Mouse (Mus musculus) yolk sac, embryonic 10.5 days (tissue): ENCODE results near the gene Aldh2.
A peak's percentile ranks its signal among the peaks of the same experiment; 100 is the strongest.

ENCODE experiments used
- DNase-seq: peaks from one replicate; pipeline ENCODE4 v3.0.0-alpha.2; 2017; ENCODE audit warnings: low spot score

Aldh2 gene

GRCm38 (mm10) chr5:121595758-121596157 lies 2.1 kb upstream of the Aldh2 start:
- no peak for DNase-seq

- no peak for DNase-seq
These were observed 1.2 kb upstream of the Aldh2 start for GRCm38 (mm10) chr5:121594714-121595313.

GRCm38 (mm10) chr5:121592816-121593407 lies 712 bp downstream of the Aldh2 start:
- peak; percentile 44 for DNase-seq

- no peak for DNase-seq
These were observed 1.4 kb downstream of the Aldh2 start for GRCm38 (mm10) chr5:121592064-121592815.

- DNase-seq = no peak
These were observed 2.1 kb downstream of the Aldh2 start for GRCm38 (mm10) chr5:121591417-121592063.

- no peak for DNase-seq
These were observed 3.7 kb downstream of the Aldh2 start for GRCm38 (mm10) chr5:121589928-121590327.

- no peak for DNase-seq
These were observed 7.1 kb downstream of the Aldh2 start for GRCm38 (mm10) chr5:121586400-121587039.

- DNase-seq = no peak
These were observed 7.9 kb downstream of the Aldh2 start for GRCm38 (mm10) chr5:121585699-121586098.

DNA sequence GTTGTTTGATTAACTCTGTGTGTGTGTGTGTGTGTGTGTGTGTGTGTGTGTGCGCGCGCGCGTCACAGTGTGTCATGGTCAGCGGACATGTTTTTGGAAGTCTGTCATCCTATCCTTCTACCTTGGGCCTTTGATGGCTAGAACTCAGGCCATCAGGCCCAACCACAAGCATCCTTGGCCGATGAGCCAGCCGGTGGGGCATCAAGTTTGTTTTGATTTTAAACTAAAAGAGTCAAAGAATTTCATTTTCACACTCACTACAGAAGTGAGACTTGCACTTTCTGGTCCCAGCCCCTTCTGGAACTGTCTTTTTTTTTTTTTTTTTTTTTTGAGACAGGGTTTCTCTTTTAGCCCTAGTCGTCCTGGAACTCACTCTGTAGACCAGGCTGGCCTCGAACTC lies 8.6 kb downstream of the Aldh2 start:
- DNase-seq = no peak

GRCm38 (mm10) chr5:121583765-121584501 lies 9.7 kb downstream of the Aldh2 start:
- DNase-seq = peak; percentile 88

GRCm38 (mm10) chr5:121581945-121582344 lies 11.7 kb downstream of the Aldh2 start:
- DNase-seq = no peak

GRCm38 (mm10) chr5:121576927-121577488 lies 16.6 kb downstream of the Aldh2 start:
- no peak for DNase-seq

DNA sequence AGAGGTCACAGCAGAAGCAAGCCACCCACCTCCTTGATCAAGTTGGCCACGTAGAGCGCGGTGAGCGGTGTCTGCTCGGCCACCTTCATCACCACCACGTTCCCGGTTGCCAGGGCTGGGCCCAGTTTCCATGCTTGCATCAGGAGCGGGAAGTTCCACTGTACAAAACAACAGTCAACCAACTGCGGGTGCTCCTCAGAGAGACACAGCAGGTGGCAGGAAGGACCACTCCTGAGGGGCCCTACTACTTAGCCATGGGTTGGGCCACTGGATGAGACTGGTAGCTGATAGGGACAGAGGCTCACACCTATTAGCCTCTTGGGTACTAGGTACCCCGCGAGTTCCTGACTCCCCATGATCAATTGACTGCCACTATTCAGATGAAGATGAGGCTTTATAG lies 17.8 kb downstream of the Aldh2 start:
- DNase-seq = no peak

GRCm38 (mm10) chr5:121574145-121574544 lies 19.5 kb downstream of the Aldh2 start:
- no peak for DNase-seq

DNA sequence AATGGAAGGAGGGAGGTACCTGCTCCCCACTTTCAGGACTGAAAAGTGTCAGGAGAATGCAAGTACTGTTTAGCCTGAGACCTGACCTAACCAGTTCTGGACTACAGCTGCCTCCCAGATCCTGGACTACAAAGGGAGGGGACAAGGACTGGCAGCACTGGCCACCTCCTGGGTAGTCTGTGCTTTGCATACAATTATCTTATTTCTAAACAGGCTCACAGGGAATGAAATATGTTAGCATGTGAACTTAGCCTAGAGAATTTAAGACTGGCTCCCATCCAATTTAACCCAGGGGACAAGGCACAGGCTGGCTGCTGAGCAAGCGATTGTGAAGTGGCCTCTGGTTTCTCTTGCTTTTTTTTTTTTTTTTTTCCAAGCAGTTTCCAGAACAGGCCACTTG lies 22.8 kb downstream of the Aldh2 start:
- no peak for DNase-seq

- DNase-seq = no peak
These were observed 23.7 kb downstream of the Aldh2 start for GRCm38 (mm10) chr5:121569881-121570420.

DNA sequence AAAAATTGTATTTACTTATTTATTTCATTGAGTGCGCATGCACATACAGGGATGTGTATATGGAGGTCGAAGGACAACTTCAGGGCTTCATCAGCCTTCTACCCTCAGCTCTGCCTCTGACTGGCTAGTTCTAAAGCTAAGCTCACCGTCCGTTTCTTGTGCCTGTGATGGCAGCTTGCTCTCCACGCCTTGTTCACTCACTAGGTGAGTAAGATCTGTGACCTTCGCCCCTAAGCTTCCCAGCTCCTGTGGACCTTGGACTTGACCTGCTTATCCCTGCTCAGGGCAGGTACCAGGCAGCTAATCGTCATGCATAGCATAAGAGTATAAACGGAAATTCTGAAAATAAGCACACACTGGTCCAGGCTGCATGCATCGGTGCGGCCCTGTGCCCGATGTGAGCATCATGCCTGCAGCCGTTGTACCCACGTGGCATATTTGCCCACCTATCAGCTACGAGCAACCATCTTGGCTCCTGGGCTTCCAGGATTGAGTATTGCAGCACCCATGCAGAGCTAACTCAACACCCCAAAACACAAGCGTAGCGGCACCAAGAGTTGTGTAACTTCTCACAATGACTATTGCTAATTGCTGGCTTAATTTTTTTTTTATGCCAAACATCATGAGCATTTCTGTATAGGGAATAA lies 27.5 kb downstream of the Aldh2 start:
- DNase-seq = peak; percentile 75

- DNase-seq = peak; percentile 83
These were observed 29.1 kb downstream of the Aldh2 start for GRCm38 (mm10) chr5:121564468-121564895.

- DNase-seq = no peak
These were observed 31.2 kb downstream of the Aldh2 start for GRCm38 (mm10) chr5:121562436-121562835.

DNA sequence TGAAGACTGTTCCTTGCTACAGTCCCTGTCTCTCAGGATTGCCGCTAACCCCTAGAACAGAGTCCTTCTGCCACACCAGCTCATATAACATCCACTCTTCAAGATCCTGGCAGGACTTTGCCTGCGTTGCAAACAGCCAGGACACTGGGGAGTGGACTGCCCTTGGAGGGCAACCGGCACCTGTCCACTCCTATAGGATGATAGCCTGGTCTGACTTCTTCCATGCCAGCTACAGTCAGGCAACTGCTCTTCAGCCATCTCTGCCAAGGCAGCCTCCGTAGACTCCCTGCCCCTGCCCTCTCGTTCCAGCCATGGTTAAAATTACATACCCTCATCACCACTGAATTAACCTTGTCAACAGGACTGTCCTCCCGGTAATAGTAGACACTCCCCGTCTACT lies 44.4 kb downstream of the Aldh2 start:
- DNase-seq = no peak
